Mouse (Mus musculus) effector memory CD4-positive, alpha-beta T cell, adult 5 months (primary cell): ENCODE results near the gene Clpb. TPM values are rescaled to one million over a fixed set of nuclear protein-coding genes. Genes with fewer than 3 reads are reported as not detected.

Experiments used
- polyA plus RNA-seq: library from polyadenylated mRNA; unstranded; fragments of 100-300 nt; shearing (Covaris generic); gene quantifications from one replicate; pipeline ENCODE4 v1.2.1, GENCODE M21; 2017

The Clpb gene
- 31.6 TPM for polyA plus RNA-seq

GRCm38 (mm10) chr7:101663514-101664159 is at the start of gene Clpb:
Gene Clpb, plus strand, starts transcription at chr7:101663633.

GRCm38 (mm10) chr7:101817861-101818401 is 154.5 kb downstream of the Clpb start, which contains the start of gene Phox2a:
Gene Phox2a, plus strand, starts transcription at chr7:101818313.

GRCm38 (mm10) chr7:101837606-101838471 is 174.4 kb downstream of the Clpb start, which contains the start of gene Inppl1:
Gene Inppl1, minus strand, starts transcription at chr7:101838229.

Other genes starting within 250 kb of the Clpb start
- gene Pde2a, start 241.9 kb upstream of the Clpb start, polyA plus RNA-seq: 85.3 TPM
- gene Art2b, start 78.0 kb upstream of the Clpb start, polyA plus RNA-seq: 70.8 TPM
- not detected for gene Phox2a, start 154.7 kb downstream of the Clpb start, polyA plus RNA-seq
- 9.6 TPM for gene Inppl1, start 174.6 kb downstream of the Clpb start, polyA plus RNA-seq
- not detected for gene Folr2, start 193.6 kb downstream of the Clpb start, polyA plus RNA-seq
- gene Anapc15, start 200.1 kb downstream of the Clpb start, polyA plus RNA-seq: 31.1 TPM
- gene Folr1, start 207.2 kb downstream of the Clpb start, polyA plus RNA-seq: not detected
- 83.3 TPM for gene Lamtor1, start 242.3 kb downstream of the Clpb start, polyA plus RNA-seq
- gene Tomt, start 242.7 kb downstream of the Clpb start, polyA plus RNA-seq: 0.57 TPM